Mouse (Mus musculus) lung, postnatal 4 days (tissue): ENCODE measurements around the gene Ano4.
"Not testable (repeated sequence)": the region's sequence is repeated elsewhere in the genome, so short reads cannot be mapped to it uniquely, and the experiment has no call there.

Experiments
- DNase-seq, 2 experiments: peaks; one replicate each; pipeline ENCODE4 v3.0.0; 2021

Gene Ano4

GRCm38 (mm10) chr10:89114381-89114780 is 230.2 kb downstream of the Ano4 start:
- DNase-seq, result no peak

DNA sequence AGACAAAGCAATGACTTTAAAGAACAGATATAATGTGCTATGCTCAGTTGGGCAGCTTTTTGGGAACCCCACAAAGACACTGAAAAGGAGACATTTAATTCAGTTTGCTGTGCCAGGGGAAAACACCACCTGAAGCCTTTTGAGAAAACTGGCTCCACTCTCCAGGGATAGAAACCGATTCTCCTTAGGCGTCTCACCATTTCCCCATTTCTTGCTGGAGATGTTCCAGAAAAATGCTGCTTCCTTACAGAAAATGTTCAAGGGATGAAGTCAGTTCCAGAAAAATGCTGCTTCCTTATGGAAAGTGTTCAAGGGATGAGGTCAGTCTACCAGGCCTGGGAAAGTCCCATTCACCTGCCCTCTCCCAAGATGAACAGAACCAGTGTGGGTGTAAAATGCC is 233.1 kb downstream of the Ano4 start:
- no peak for DNase-seq

DNA sequence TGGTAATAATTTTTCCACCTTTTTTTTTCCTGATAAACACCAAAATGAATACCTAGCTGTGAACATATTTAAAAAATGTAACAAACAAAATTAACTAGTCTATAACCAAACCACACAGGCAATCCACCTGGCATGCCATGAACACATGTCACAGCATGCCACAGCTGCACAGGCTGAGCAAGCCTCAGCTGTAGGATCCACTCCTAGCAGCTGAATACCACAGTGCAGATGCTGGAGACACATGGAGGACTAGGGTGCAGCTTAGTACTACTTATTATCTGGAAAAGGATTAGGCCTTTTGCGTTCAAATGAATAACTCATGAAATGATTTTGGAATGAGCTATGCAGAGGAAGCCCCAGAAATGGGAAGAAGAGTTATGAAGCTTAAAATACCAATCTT is 233.6 kb downstream of the Ano4 start:
- no peak for DNase-seq

GRCm38 (mm10) chr10:89103594-89103993 is 241.0 kb downstream of the Ano4 start:
- DNase-seq, result no peak

DNA sequence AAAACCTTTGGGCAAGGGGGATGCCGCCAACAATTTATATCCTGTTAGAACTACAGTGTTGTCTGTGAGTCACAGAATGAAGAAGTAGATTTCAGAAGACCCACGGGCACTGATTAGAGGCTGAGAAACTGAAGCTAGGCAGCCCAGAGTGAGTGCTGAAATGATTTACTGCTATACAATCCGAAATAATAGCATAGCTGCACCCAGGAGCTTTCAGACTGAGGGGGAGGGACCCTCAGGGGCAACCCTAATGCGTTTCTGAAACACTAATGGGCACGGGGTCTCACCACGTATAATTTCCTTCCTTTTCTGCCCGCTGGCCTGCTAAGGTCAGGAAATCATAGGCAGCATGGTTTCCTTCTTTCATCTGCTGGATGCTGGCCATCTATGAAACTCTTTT is 242.5 kb downstream of the Ano4 start:
- DNase-seq, result no peak

GRCm38 (mm10) chr10:89098183-89098582 is 246.4 kb downstream of the Ano4 start:
- no peak for DNase-seq

- no peak for DNase-seq
These were observed 252.1 kb downstream of the Ano4 start for GRCm38 (mm10) chr10:89092350-89093040.

GRCm38 (mm10) chr10:89077447-89077846 is 267.1 kb downstream of the Ano4 start:
- DNase-seq, result no peak

- DNase-seq, result no peak
These were observed 288.7 kb downstream of the Ano4 start for GRCm38 (mm10) chr10:89055891-89056290.

DNA sequence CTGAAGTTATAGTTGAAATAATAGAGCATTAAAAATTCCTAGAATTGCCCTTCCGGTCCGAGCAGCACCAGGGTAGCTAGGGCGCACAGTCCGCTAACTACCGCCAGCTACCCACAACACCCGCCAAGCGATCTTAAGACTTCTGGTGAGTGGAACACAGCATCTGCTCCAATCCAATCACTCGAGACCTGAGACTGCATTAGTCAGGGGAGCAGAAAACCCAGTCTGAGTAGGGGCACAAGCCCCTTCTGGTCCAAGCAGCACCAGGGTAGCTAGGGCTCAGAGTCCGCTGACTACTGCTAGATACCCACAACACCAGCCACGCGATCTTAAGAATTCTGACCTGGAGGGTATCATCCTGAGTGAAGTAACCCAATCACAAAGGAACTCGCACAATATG is 299.6 kb downstream of the Ano4 start:
- DNase-seq, result not testable (repeated sequence)

- DNase-seq, result no peak
These were observed 300.4 kb downstream of the Ano4 start for GRCm38 (mm10) chr10:89044166-89044565.

- DNase-seq, result no peak
These were observed 325.6 kb downstream of the Ano4 start for GRCm38 (mm10) chr10:89018926-89019325.

DNA sequence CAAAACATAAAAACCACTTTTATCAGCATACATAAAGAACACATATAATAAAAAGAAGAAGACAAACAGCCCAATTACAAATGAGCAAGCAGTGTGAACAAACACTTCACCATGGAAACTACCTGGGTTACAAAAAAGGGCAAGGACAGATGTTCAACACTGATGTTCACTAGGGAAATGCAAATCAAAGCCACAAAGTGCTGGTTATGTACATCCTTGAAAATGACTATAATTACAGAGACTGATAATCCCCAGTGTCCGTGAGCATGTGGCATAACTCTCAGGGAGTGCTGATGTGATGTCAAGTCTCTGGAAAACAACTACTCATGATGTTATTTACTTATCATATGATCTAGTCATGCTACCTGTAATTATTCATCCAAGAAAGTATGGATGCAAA is 336.3 kb downstream of the Ano4 start:
- no peak for DNase-seq

DNA sequence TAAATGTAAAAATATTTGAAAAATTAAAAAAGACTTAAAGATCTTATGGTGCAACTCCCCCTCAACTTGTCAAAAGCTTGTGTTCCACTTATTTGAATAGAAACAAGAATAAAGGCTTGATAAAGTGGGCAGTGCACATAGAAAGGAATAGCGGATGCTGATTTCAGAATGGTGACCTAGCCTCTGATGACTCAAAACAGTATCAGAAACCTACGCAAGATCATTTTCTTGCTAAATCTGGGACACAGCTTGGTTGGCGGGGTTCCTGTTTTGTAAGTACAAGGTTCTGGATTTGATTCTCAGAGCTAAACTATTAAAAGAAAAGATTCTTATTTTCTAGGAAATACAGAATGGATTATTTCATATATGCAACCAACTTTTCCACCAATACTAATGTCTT is 340.0 kb downstream of the Ano4 start:
- no peak for DNase-seq

- no peak for DNase-seq
These were observed 357.6 kb downstream of the Ano4 start for GRCm38 (mm10) chr10:88986925-88987324.

- peak in 1 of 2 experiments; percentile 33 for DNase-seq
These were observed 361.1 kb downstream of the Ano4 start for GRCm38 (mm10) chr10:88983444-88983843.

GRCm38 (mm10) chr10:88979451-88979850 is 365.1 kb downstream of the Ano4 start:
- no peak for DNase-seq

DNA sequence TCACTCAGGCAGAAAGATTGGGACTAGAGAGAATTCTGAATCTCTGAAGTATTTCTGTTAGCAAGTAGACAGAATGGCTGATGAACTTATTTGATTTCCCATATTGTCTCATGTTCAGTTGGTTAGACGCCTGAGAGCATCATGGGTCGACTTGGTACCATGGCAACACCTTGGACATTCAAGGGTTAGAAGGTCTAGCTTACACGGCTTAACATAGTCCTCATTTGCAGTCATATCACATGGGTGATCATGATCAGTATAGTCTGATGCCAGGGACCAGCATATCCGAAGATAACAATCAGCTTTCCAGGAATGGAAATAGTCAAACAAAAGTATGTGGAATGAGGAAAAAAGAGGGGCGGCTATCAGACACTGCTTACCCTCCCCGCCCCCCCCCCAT is 365.6 kb downstream of the Ano4 start:
- DNase-seq, result no peak

DNA sequence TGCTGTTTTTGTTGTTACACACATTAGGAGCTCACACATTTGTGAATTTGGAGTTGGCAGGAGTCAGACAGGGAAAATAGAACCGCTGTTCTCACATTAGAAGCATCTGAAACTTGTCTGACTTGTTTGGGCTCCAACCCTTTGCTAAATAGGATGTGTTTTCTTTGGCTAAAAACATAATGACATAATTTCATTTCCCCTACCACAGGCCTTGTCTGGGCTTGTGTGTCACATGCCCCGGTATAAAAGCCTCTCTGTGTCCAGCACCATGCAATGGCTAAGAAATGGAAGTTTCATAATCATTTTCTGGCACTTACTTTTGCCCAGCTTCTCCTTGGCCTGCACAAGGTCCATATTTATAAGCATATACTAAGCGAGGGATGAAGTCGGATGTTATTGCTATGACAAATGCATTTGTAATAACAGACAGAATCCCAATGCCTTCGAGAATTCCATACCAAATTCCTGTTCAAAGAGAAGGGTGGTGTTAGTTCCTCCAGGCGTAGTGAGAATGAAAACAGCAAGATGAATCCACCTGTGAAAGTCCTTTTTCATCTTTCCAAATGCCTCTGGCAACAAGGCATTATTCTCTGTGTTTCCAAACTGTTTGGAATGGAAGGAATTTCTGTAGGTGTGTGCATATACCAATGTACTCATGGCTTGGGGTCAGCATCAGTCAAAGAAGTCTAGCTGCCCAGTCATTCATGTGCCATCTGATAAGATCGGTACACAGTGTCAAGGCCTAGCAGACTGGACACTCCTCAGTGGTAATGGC is 373.4 kb downstream of the Ano4 start:
- DNase-seq, result no peak

DNA sequence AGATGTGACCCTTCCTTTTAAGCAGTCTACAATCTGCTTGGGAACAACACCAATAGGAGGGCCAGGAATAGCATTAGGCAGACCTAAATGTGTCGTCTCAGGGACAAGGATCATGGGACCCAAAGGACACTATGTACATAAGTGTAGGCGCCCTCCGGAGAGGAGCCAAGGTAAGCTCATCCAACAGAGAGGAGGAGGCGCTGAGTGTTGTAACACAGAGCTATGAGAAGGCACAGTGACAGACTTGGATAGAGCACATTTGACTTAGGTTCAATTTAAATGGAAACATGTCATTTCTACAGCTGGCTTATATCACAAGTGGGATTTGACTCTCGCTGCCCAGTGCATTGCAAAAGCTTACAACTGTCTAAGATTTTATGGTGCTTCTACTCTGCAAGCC is 376.0 kb downstream of the Ano4 start:
- DNase-seq, result no peak

DNA sequence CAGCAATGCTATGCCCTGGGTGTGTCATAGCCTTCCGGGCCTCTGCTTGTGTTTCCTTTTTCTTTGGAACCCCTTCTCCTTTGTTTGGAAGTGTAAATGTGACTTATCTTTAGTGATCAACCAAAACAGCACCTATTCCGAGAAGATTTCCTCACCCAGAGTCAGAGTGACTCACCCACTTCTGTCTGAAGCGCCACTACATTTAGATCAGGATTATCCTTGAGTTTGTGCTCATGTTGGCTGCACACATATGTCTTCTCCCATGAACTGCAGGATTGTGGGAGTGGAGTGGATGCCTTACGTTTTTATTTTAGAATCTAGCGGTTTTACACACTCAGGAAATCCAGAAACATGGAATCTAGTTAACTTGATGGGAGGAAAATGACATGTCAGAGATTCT is 383.8 kb downstream of the Ano4 start:
- DNase-seq, result no peak

GRCm38 (mm10) chr10:88950297-88950653 is 394.3 kb downstream of the Ano4 start:
- DNase-seq, result no peak

GRCm38 (mm10) chr10:88949649-88950296 is 394.8 kb downstream of the Ano4 start:
- DNase-seq, result no peak
